Mouse (Mus musculus) heart, embryonic 16.5 days (tissue): ENCODE measurements at regions not wholly inside any gene's neighbourhood (a gene's known extent, or its start where the extent isn't known, plus 50 kb on each side); places are given as distances from the start of the nearest gene placed in this dataset.

Source experiments
- ATAC-seq: fragments of 200-750 bp; cut with Nextera tagmentation; replicated peaks from 2 replicates; pipeline ENCODE4 v1.8.0; 2017; ENCODE audit warnings: moderate number of reproducible peaks; ENCODE audit not compliant: insufficient read depth, low FRiP score; ENCODE audit errors: extremely low read depth
- H3K27ac ChIP-seq: fragments of 300-500 bp; sonication (generic); 2 replicates; pipeline ENCODE4 v1.5.1; 2014; ENCODE audit warnings: mild to moderate bottlenecking, low read length, control low read depth, moderate library complexity
- H3K27me3 ChIP-seq: fragments of 300-500 bp; sonication (generic); 2 replicates; pipeline ENCODE4 v1.6.1; 2014; ENCODE audit warnings: low read length, mixed read lengths; ENCODE audit not compliant: control insufficient read depth, insufficient read depth
- H3K36me3 ChIP-seq: fragments of 300-500 bp; sonication (generic); 2 replicates; pipeline ENCODE4 v1.6.1; 2014; ENCODE audit not compliant: control insufficient read depth, insufficient read depth
- H3K4me1 ChIP-seq: fragments of 300-500 bp; sonication (generic); 2 replicates; pipeline ENCODE4 v1.6.1; 2014; ENCODE audit warnings: low read length, mixed read lengths; ENCODE audit not compliant: control insufficient read depth, insufficient read depth
- H3K4me2 ChIP-seq: fragments of 300-500 bp; sonication (generic); 2 replicates; pipeline ENCODE4 v1.6.1; 2014; ENCODE audit warnings: low read depth, mild to moderate bottlenecking, control low read depth, low read length
- H3K4me3 ChIP-seq: fragments of 300-500 bp; sonication (generic); 2 replicates; pipeline ENCODE4 v1.5.1; 2014; ENCODE audit warnings: mild to moderate bottlenecking, control low read depth, low read length
- H3K9ac ChIP-seq: fragments of 300-500 bp; sonication (generic); 2 replicates; pipeline ENCODE4 v1.6.1; 2014; ENCODE audit warnings: low read length, control low read depth
- H3K9me3 ChIP-seq: fragments of 300-500 bp; sonication (generic); replicated peaks from 2 replicates; pipeline ENCODE4 v1.6.1; 2016; ENCODE audit warnings: low read length; ENCODE audit not compliant: control insufficient read depth
- WGBS: fragments of 180-500 bp; shearing (Covaris S2); extraction: QIAGEN DNeasy Blood & Tissue Kit; methylation state at CpG from one replicate; pipeline ENCODE4 v1.1.7; 2014; 5-methylcytosine and 5-hydroxymethylcytosine counted together

GRCm38 (mm10) chr7:129742657-129743056, 151.0 kb downstream of the Wdr11 start:
- ATAC-seq, result no peak
- Histone ChIP-seq H3K9me3 (no peaks in the 10 kb centered on the region; the same call in 1 of the 2 replicates), H3K27ac (no peak overlapping the region), H3K9ac (no peak overlapping the region), H3K27me3 (no peaks in the 10 kb centered on the region), H3K36me3 (no peaks in the 10 kb centered on the region), H3K4me3 (no peak overlapping the region), H3K4me2 (no peak overlapping the region), H3K4me1 (no peaks in the 10 kb centered on the region)
- 75% methylated on average over 4 of the region's 4 CpGs for WGBS

- no peak overlapping the region for H3K27ac ChIP-seq
- no peak for ATAC-seq
These were observed 152.4 kb downstream of the Wdr11 start for GRCm38 (mm10) chr7:129743955-129744666.

GRCm38 (mm10) chr7:129746639-129747038, 155.0 kb downstream of the Wdr11 start:
- no peak overlapping the region for H3K4me3 ChIP-seq
- 64% methylated on average over 5 of the region's 5 CpGs for WGBS
- no peaks in the 10 kb centered on the region for H3K4me1 ChIP-seq
- no peak overlapping the region for H3K4me2 ChIP-seq
- no peaks in the 10 kb centered on the region for H3K36me3 ChIP-seq
- H3K27ac ChIP-seq, result no peak overlapping the region
- no peak for ATAC-seq
- H3K9me3 ChIP-seq, result peaks cover 6% of the 10 kb centered on the region
- H3K9ac ChIP-seq, result no peak overlapping the region
- H3K27me3 ChIP-seq, result no peaks in the 10 kb centered on the region

More at GRCm38 (mm10) chr7:129743955-129744666, 152.4 kb downstream of the Wdr11 start:
- Histone ChIP-seq H3K4me2 (no peak overlapping the region), H3K9ac (no peak overlapping the region), H3K27me3 (no peaks in the 10 kb centered on the region), H3K36me3 (no peaks in the 10 kb centered on the region), H3K4me1 (no peaks in the 10 kb centered on the region), H3K9me3 (peaks cover 5% of the 10 kb centered on the region), H3K4me3 (no peak overlapping the region)
- WGBS, result 64% methylated on average over 16 of the region's 16 CpGs

GRCm38 (mm10) chr7:129750936-129751335, 159.3 kb downstream of the Wdr11 start:
- ATAC-seq, result no peak
- no peaks in the 10 kb centered on the region for H3K36me3 ChIP-seq
- no peak overlapping the region for H3K27ac ChIP-seq
- no peak overlapping the region for H3K9ac ChIP-seq
- peaks cover 6% of the 10 kb centered on the region for H3K9me3 ChIP-seq
- H3K4me3 ChIP-seq, result no peak overlapping the region
- H3K4me1 ChIP-seq, result no peaks in the 10 kb centered on the region
- no peaks in the 10 kb centered on the region for H3K27me3 ChIP-seq
- no peak overlapping the region for H3K4me2 ChIP-seq

- WGBS, result 70% methylated on average over 5 of the region's 5 CpGs
- H3K9me3 ChIP-seq, result peaks cover 3% of the 10 kb centered on the region; the same call in 1 of the 2 replicates
- H3K27ac ChIP-seq, result no peak overlapping the region
- H3K4me2 ChIP-seq, result no peak overlapping the region
- no peaks in the 10 kb centered on the region for H3K27me3 ChIP-seq
- no peaks in the 10 kb centered on the region for H3K36me3 ChIP-seq
- ATAC-seq, result no peak
- no peaks in the 10 kb centered on the region for H3K4me1 ChIP-seq
- H3K9ac ChIP-seq, result no peak overlapping the region
- H3K4me3 ChIP-seq, result no peak overlapping the region
These were observed 163.1 kb downstream of the Wdr11 start for GRCm38 (mm10) chr7:129754737-129755136.

- no peak overlapping the region for H3K9ac ChIP-seq
- peaks cover 3% of the 10 kb centered on the region; the same call in 1 of the 2 replicates for H3K9me3 ChIP-seq
- H3K4me1 ChIP-seq, result no peaks in the 10 kb centered on the region
- 71% methylated on average over 6 of the region's 6 CpGs for WGBS
- H3K27me3 ChIP-seq, result no peaks in the 10 kb centered on the region
- no peak overlapping the region for H3K27ac ChIP-seq
- H3K4me3 ChIP-seq, result no peak overlapping the region
- ATAC-seq, result no peak
- H3K4me2 ChIP-seq, result no peak overlapping the region
- no peaks in the 10 kb centered on the region for H3K36me3 ChIP-seq
These were observed 164.5 kb downstream of the Wdr11 start for GRCm38 (mm10) chr7:129756138-129756537.

- peaks cover 3% of the 10 kb centered on the region; the same call in 1 of the 2 replicates for H3K9me3 ChIP-seq
- no peak overlapping the region for H3K27ac ChIP-seq
- no peak overlapping the region for H3K4me3 ChIP-seq
- no peaks in the 10 kb centered on the region for H3K36me3 ChIP-seq
- H3K27me3 ChIP-seq, result no peaks in the 10 kb centered on the region
- WGBS, result 72% methylated on average over 4 of the region's 4 CpGs
- H3K4me2 ChIP-seq, result no peak overlapping the region
- H3K4me1 ChIP-seq, result peaks cover 9% of the 10 kb centered on the region
- no peak overlapping the region for H3K9ac ChIP-seq
- no peak for ATAC-seq
These were observed 168.2 kb downstream of the Wdr11 start for GRCm38 (mm10) chr7:129759848-129760247.

GRCm38 (mm10) chr7:129760386-129760785, 168.7 kb downstream of the Wdr11 start:
- no peak overlapping the region for H3K4me3 ChIP-seq
- H3K27ac ChIP-seq, result no peak overlapping the region
- peaks cover 3% of the 10 kb centered on the region; the same call in 1 of the 2 replicates for H3K9me3 ChIP-seq
- no peaks in the 10 kb centered on the region for H3K36me3 ChIP-seq
- no peaks in the 10 kb centered on the region for H3K27me3 ChIP-seq
- peaks cover 9% of the 10 kb centered on the region for H3K4me1 ChIP-seq
- no peak overlapping the region for H3K4me2 ChIP-seq
- 71% methylated on average over 2 of the region's 2 CpGs for WGBS
- ATAC-seq, result no peak
- H3K9ac ChIP-seq, result no peak overlapping the region

GRCm38 (mm10) chr7:129763754-129764153, 172.1 kb downstream of the Wdr11 start:
- Histone ChIP-seq H3K36me3 (no peaks in the 10 kb centered on the region), H3K4me3 (no peak overlapping the region), H3K4me1 (peaks cover 9% of the 10 kb centered on the region), H3K27ac (no peak overlapping the region), H3K9me3 (no peaks in the 10 kb centered on the region), H3K9ac (no peak overlapping the region), H3K4me2 (no peak overlapping the region), H3K27me3 (no peaks in the 10 kb centered on the region)
- WGBS, result 20% methylated on average over 5 of the region's 5 CpGs
- no peak for ATAC-seq
